Comparison of ENCODE assay signal across 8 mouse cellular contexts in the genomic region with DNA sequence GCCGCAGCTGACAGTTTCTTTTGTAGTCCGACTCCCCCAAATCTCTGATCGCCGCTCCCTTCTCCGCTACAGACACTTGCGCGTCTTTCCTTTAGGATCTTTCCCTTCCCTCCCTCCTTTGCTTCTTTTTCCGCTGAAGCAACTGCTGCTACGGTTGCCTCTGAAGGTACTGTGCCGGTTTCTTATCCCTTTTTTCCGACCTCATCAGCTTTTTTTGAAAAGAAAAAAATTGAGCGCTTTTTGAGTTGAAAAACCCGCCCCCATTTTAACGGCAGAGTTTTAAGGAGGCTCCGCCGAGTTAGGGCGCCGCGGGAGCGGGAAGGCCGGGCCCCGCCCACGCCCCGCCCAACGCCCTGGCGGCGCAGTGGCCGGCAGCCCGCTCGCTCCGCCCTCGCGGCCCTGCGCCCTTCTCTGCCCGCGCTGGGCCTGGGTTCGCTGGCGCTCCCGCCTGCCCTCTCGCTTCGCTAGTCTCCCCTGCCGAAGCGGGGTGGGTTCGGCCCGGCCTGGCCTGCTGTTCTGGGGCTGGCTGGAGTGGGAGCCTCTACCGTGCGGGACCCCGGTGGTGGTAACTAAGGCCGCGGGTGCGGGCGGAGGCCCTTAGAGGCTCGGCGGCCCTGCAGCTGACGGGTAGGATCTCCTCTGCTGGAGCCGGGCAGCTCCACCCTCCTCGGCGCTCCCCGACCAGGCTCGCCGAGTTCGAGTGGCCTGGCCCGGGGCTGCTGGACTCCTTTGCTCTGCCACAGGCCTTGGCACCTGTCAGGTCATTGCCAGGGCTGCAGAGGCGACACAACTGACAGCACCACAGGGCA. TPM values are rescaled to one million over a fixed set of nuclear protein-coding genes. Genes with fewer than 3 reads are reported as not detected.
DNase-seq lines count a peak whose midpoint lies in the region; ATAC-seq lines count a peak whose summit lies in the region.

A gene (minus strand): TSS at position 729 of the 809 bp plus-strand sequence.

- DNase-seq in gastrocnemius, postnatal 10 days: peak; percentile 90
- peak; percentile 93 for DNase-seq in induced T-regulatory cell, adult 2 months (ENCODE audit: low read depth)
- peak; percentile 51 to 62 for DNase-seq in left cerebral cortex, postnatal 14 days (ENCODE audit: low spot score in 2 of 2)
- DNase-seq in right cerebral cortex, postnatal 14 days: peak; percentile 66
- peak; percentile 85 to 86 for DNase-seq in urinary bladder, postnatal 36 days (ENCODE audit: low spot score in 2 of 2)

- peak; percentile 50 for ATAC-seq in activated CD4-positive, CD25-positive, alpha-beta regulatory T cell, adult 4 months
- ATAC-seq in common myeloid progenitor, adult 5-6 weeks (replicated peaks; ENCODE audit: low read depth, poor library complexity, severe bottlenecking): peak; percentile 58
- ATAC-seq in megakaryocyte-erythroid progenitor cell, adult 5-6 weeks (replicated peaks; ENCODE audit: low FRiP score, low TSS enrichment, poor library complexity, severe bottlenecking): peak; percentile 67

- intact Hi-C loops in left cerebral cortex, postnatal 14 days (cut with DNase I): no loop called here

RNA-seq across cellular contexts. Expression of the gene that starts here (rescaled TPM):
- 10 to 100 TPM; 26.3 to 28.6 TPM for polyA plus RNA-seq in activated CD4-positive, CD25-positive, alpha-beta regulatory T cell, adult 4 months (2017; shearing (Covaris generic))
- total RNA-seq in common myeloid progenitor, adult 5-6 weeks (2017): 33.9 and 36.8 TPM in 2 replicates
- total RNA-seq in gastrocnemius, postnatal 10 days (2021): 10 to 100 TPM; 20.6 TPM
- 1 to 10 TPM; 3.1 to 5.7 TPM for total RNA-seq in left cerebral cortex, postnatal 14 days (2021)
- total RNA-seq in megakaryocyte-erythroid progenitor cell, adult 5-6 weeks (2014; fragmentation: Nextera tagmentation): 25.1 and 29.1 TPM in 2 replicates
- total RNA-seq in megakaryocyte-erythroid progenitor cell, adult 5-6 weeks (2017): 32.2 and 32.7 TPM in 2 replicates

Comparison
In these comparisons a context has a peak if more than half of its experiments do, and no peak if none do; other contexts are left out.
1. Peak in every context shown above with its lines: DNase-seq and ATAC-seq.